11 mouse cellular contexts compared by ENCODE assay signal in genomic region chr1:178675542-178676252, GRCm38 (mm10).
DNase-seq lines count a peak whose midpoint lies in the region; ATAC-seq lines count a peak whose summit lies in the region.
"Had no signal": no experiment of that assay in that cellular context is flagged by ENCODE, and none has a peak within 500 bp of the region (broad histone marks: within the 10 kb centered on the region; RNA-seq: fewer than 3 reads in every experiment).

No protein-coding gene starts in this region.

- peaks cover 9% of the 10 kb centered on the region for H3K4me1 ChIP-seq in liver, embryonic 13.5 days (replicated peaks)
- no peaks in the 10 kb centered on the region for H3K4me1 ChIP-seq in forebrain, embryonic 15.5 days

- no peaks in the 10 kb centered on the region for H3K27me3 ChIP-seq in liver, embryonic 13.5 days
- H3K27me3 ChIP-seq in forebrain, embryonic 15.5 days: no peaks in the 10 kb centered on the region

- no peak overlapping the region for H3K27ac ChIP-seq in liver, embryonic 13.5 days
- H3K27ac ChIP-seq in forebrain, embryonic 15.5 days (replicated peaks): no peak overlapping the region
- H3K27ac ChIP-seq: embryonic facial prominence, embryonic 10.5 days; hindbrain, embryonic 10.5 days had no signal

- no peaks in the 10 kb centered on the region for H3K36me3 ChIP-seq in liver, embryonic 13.5 days
- no peaks in the 10 kb centered on the region for H3K36me3 ChIP-seq in forebrain, embryonic 15.5 days
- H3K36me3 ChIP-seq: hindbrain, embryonic 10.5 days had no signal

- peak; percentile 26 for DNase-seq in kidney, postnatal 14 days
- DNase-seq in kidney, postnatal 4 days: no peak
- DNase-seq in NIH3T3 (ENCODE audit: low read depth): peak; percentile 71
- DNase-seq in cerebellum, postnatal 25 days: peak; percentile 22 to 61
- no peak for DNase-seq in liver, embryonic 13.5 days
- DNase-seq: midbrain, embryonic 14.5 days; thymus, postnatal 25 days had no signal

- no peak overlapping the region for H3K4me2 ChIP-seq in liver, embryonic 13.5 days
- H3K4me2 ChIP-seq in forebrain, embryonic 15.5 days (replicated peaks): no peak overlapping the region

- H3K9me3 ChIP-seq in liver, embryonic 13.5 days (replicated peaks): no peaks in the 10 kb centered on the region
- no peaks in the 10 kb centered on the region for H3K9me3 ChIP-seq in forebrain, embryonic 15.5 days
- H3K9me3 ChIP-seq: embryonic facial prominence, embryonic 10.5 days; hindbrain, embryonic 10.5 days had no signal

- H3K9ac ChIP-seq in liver, embryonic 13.5 days: no peak overlapping the region
- H3K9ac ChIP-seq in forebrain, embryonic 15.5 days (replicated peaks): no peak overlapping the region

- WGBS in liver, embryonic 13.5 days (ENCODE audit: insufficient replicate concordance): 57% methylated on average over 3 of the region's 3 CpGs
- 83% methylated on average over 3 of the region's 3 CpGs for WGBS in forebrain, embryonic 15.5 days

- no peak overlapping the region for H3K4me3 ChIP-seq in liver, embryonic 13.5 days (replicated peaks)
- H3K4me3 ChIP-seq in forebrain, embryonic 15.5 days: no peak overlapping the region
- H3K4me3 ChIP-seq: embryonic facial prominence, embryonic 10.5 days; hindbrain, embryonic 10.5 days had no signal

- peak; percentile 68; the same call in 1 of the 2 replicates for ATAC-seq in liver, embryonic 13.5 days (ENCODE audit: low read depth)
- ATAC-seq in monocyte, adult 5-6 weeks (replicated peaks; ENCODE audit: insufficient number of reproducible peaks, low FRiP score, low TSS enrichment, poor library complexity, severe bottlenecking): no peak
- ATAC-seq in forebrain, embryonic 15.5 days (replicated peaks): no peak

Comparison
In these comparisons a context has a peak if more than half of its experiments do, and no peak if none do; other contexts are left out.
1. DNase-seq: peak in kidney, postnatal 14 days (single experiment), NIH3T3 (single experiment) and cerebellum, postnatal 25 days (2 of 2); none in kidney, postnatal 4 days (0 of 2) and liver, embryonic 13.5 days (single experiment).